Mouse (Mus musculus) thymus, adult 2 months (tissue): ENCODE measurements around the gene Itgbl1. TPM values are rescaled to one million over a fixed set of nuclear protein-coding genes. Genes with fewer than 3 reads are reported as not detected.
"Not testable (repeated sequence)": the region's sequence is repeated elsewhere in the genome, so short reads cannot be mapped to it uniquely, and the experiment has no call there.

Source experiments
- DNase-seq: peaks from one replicate; pipeline ENCODE4 v3.0.0; 2021
- H3K27ac ChIP-seq: fragments of 200-500 bp; 2 replicates; pipeline ENCODE4 v1.5.1; 2012; ENCODE audit warnings: low read length, control low read depth; ENCODE audit not compliant: control insufficient read depth, insufficient read depth
- H3K27me3 ChIP-seq: fragments of 200-500 bp; 2 replicates; pipeline ENCODE4 v1.6.1; 2012; ENCODE audit warnings: mild to moderate bottlenecking, low read length, moderate library complexity, mixed read lengths; ENCODE audit not compliant: control insufficient read depth, insufficient read depth
- H3K36me3 ChIP-seq: fragments of 200-500 bp; 2 replicates; pipeline ENCODE4 v1.6.1; 2012; ENCODE audit warnings: mild to moderate bottlenecking, low read length, moderate library complexity; ENCODE audit not compliant: control insufficient read depth, insufficient read depth
- H3K4me1 ChIP-seq: fragments of 200-500 bp; replicated peaks from 2 replicates; pipeline ENCODE4 v1.6.1; 2012; ENCODE audit warnings: low read length; ENCODE audit not compliant: control insufficient read depth, insufficient read depth
- H3K4me3 ChIP-seq: fragments of 200-500 bp; 2 replicates; pipeline ENCODE4 v1.5.1; 2012; ENCODE audit warnings: mild to moderate bottlenecking, low read length, control low read depth, moderate library complexity; ENCODE audit not compliant: control insufficient read depth, insufficient read depth
- CTCF ChIP-seq: fragments of 200-500 bp; IDR thresholded peaks from 2 replicates; pipeline ENCODE4 v1.5.1; 2012; ENCODE audit warnings: mild to moderate bottlenecking, control low read depth, low read length, moderate library complexity, borderline replicate concordance; ENCODE audit not compliant: control insufficient read depth, poor library complexity, insufficient read depth; ENCODE audit errors: extremely low read depth
- POLR2A ChIP-seq: fragments of 200-500 bp; IDR thresholded peaks from 2 replicates; pipeline ENCODE4 v1.6.1; 2012; ENCODE audit warnings: mild to moderate bottlenecking, low read length, control low read depth, moderate library complexity; ENCODE audit not compliant: control insufficient read depth, poor library complexity, insufficient read depth; ENCODE audit errors: extremely low read depth
- WGBS: fragments of 180-500 bp; shearing (Covaris S2); methylation state at CpG from one replicate; pipeline ENCODE4 v1.1.7; 2018; 5-methylcytosine and 5-hydroxymethylcytosine counted together
- polyA plus RNA-seq: library from polyadenylated mRNA; depleted of rRNA; stranded (reverse); fragments of >200 nt; gene quantifications from 2 replicates; pipeline ENCODE4 v1.2.3, GENCODE M21; 2012

The Itgbl1 gene
- polyA plus RNA-seq, 1 experiment, result 0.59 TPM

DNA sequence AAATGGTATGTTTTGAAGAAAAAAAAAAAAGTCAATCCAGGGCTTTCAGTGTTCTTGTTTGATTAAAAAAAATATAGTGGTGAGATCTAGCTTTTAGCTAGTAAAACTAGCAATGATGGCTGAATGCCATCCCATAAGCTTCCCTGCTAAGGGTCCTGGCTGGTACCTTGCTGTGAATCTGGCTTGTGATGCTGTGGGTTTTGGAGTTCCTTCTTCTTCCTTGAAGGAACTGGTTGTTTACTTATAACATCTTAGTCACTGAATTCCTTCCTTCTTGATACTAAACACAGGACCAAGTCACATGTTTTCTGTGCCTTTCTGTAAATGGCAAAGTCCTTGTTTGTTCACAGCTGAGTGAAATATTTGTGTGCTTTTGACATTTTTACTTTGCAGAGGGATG is 3.4 kb downstream of the Itgbl1 start:
- H3K36me3 ChIP-seq, result no peaks in the 10 kb centered on the region
- no peaks in the 10 kb centered on the region for H3K4me1 ChIP-seq
- no peak for TF ChIP-seq POLR2A
- no peak for TF ChIP-seq CTCF
- H3K27me3 ChIP-seq, result no peaks in the 10 kb centered on the region
- no peak for DNase-seq
- no peak overlapping the region for H3K4me3 ChIP-seq
- H3K27ac ChIP-seq, result no peak overlapping the region

DNA sequence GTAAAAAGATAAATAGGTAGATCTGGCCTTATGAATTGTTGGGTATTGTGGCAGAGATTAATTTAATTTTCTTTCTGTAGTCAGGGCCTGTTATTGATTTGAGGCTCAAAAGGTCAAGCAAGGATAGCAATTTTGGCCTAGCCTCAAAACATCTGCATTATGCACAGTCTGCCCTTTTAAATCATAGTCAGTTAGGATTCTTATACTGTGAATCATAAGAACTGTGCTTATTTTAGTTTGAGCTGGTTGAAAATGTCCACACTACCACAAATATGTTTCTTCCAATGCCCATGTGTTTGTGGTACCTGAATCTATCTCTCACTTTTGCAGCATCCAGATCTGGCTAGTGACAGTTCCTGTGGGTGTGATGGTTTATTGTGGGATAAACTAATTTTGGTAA is 4.7 kb downstream of the Itgbl1 start:
- no peak for DNase-seq
- Histone ChIP-seq H3K4me1 (no peaks in the 10 kb centered on the region), H3K36me3 (no peaks in the 10 kb centered on the region), H3K27me3 (no peaks in the 10 kb centered on the region), H3K4me3 (no peak overlapping the region), H3K27ac (no peak overlapping the region)
- no peak for TF ChIP-seq CTCF

DNA sequence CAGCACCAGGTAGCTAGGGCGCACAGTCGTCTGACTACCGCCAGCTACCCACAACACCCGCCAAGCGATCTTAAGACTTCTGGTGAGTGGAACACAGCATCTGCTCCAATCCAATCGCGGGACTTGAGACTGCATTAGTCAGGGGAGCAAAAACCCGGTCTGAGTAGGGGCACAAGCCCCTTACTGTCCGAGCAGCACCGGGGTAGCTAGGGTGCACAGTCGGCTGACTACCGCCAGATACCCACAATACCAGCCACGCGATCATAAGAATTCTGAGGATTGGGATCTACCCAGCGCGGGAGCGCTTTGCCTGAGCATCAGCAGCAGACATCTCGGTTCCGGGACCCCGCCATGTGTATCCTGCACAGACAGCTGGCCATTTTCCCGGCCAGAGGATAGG is 11.3 kb downstream of the Itgbl1 start:
- not testable (repeated sequence) for DNase-seq, H3K36me3 ChIP-seq, H3K4me1 ChIP-seq, H3K4me3 ChIP-seq, H3K27ac ChIP-seq, H3K27me3 ChIP-seq
- WGBS, result 87% methylated on average over 21 of the region's 21 CpGs

DNA sequence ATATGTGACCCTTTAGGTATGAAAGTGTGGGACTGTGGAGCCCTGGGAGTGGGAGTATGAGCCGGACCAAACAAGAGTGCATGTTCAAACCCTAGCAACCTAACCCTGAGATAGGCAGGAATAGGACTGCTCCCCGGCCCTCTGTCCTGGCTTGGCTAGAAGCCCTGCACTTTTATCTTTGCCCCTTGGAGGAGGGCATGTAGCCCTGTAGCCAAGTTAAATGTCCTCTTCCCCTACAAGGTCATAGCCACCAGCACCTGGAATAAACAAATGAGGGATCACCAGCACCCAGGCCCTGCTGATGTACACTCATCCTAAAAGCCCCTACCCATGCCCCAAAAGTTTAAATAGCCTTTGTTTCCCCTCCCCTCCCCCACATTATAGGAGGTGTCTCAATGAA is 18.3 kb downstream of the Itgbl1 start:
- no peak overlapping the region for H3K4me3 ChIP-seq
- no peaks in the 10 kb centered on the region for H3K4me1 ChIP-seq
- TF ChIP-seq POLR2A (no peak), CTCF (no peak)
- H3K27me3 ChIP-seq, result no peaks in the 10 kb centered on the region
- H3K36me3 ChIP-seq, result no peaks in the 10 kb centered on the region
- WGBS, result 85% methylated on average over 2 of the region's 2 CpGs
- H3K27ac ChIP-seq, result no peak overlapping the region
- no peak for DNase-seq

DNA sequence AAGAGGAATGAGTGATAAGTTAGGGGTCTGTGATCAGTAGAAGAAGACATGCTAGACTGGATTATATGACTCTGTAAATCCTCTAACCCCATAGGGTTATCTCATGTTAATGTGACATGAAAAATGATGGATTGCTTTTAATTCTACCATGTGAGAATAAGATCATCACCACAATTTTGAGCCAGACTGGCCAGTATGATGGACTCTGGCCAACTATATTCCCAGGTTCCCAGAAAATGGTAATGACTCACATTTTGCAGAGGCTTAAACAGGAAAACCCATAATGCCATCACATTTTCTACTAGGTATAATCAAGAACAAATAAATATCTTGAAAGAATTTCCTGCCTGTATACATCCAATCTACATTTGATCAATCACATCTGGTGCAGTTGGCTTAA is 55.0 kb downstream of the Itgbl1 start:
- TF ChIP-seq POLR2A (no peak), CTCF (no peak)
- no peaks in the 10 kb centered on the region for H3K4me1 ChIP-seq
- DNase-seq, result no peak

DNA sequence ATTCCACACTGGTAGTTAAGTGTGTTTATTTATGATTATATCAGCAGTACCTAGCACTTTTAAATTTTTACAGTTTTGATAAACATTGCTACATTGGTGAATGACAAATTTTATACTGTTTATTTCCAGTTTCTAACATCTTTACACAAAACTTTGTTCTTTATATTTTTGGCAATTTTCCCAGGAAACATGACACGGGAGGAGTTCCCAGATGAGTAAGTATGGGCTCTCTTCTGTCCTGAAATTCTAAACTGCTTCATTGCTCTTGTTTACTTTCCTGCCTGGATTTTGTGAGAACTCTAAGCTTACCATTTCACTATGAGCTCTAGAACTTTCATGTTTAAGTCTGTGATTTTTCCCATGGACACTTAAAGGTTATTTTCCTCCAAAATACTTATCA is 82.3 kb downstream of the Itgbl1 start:
- no peaks in the 10 kb centered on the region for H3K36me3 ChIP-seq
- no peak overlapping the region for H3K4me3 ChIP-seq
- no peak overlapping the region for H3K27ac ChIP-seq
- no peaks in the 10 kb centered on the region for H3K27me3 ChIP-seq
- TF ChIP-seq POLR2A, result no peak
- TF ChIP-seq CTCF, result no peak
- no peak for DNase-seq
- 81% methylated on average over 1 of the region's 1 CpGs for WGBS
- H3K4me1 ChIP-seq, result no peaks in the 10 kb centered on the region

More for the DNA sequence above, 55.0 kb downstream of the Itgbl1 start:
- H3K27ac ChIP-seq, result no peak overlapping the region
- no peaks in the 10 kb centered on the region for H3K27me3 ChIP-seq
- H3K4me3 ChIP-seq, result no peak overlapping the region
- H3K36me3 ChIP-seq, result no peaks in the 10 kb centered on the region

DNA sequence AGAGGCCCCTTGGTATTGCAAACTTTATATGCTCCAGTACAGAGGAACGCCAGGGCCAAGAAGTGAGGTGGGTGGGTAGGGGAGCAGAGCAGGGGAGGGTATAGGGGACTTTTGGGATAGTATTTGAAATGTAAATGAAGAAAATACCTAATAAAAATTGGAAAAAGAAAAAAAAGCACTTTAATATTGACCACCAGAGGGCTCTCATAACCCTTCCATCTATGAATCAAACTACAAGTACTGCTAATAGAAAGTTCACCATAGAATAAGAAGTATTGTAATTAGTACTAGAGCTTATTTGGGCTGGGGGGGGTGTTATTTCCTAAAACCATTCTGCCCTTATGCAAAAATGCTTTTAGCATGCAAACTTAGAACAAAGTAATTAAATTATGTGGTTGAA is 91.2 kb downstream of the Itgbl1 start:
- TF ChIP-seq POLR2A (no peak), CTCF (no peak)
- no peak overlapping the region for H3K27ac ChIP-seq
- WGBS, result 73% methylated on average over 1 of the region's 1 CpGs
- H3K4me3 ChIP-seq, result no peak overlapping the region
- no peaks in the 10 kb centered on the region for H3K27me3 ChIP-seq
- no peaks in the 10 kb centered on the region for H3K4me1 ChIP-seq
- no peaks in the 10 kb centered on the region for H3K36me3 ChIP-seq
- DNase-seq, result no peak
